Mouse (Mus musculus) stomach, postnatal 0 days (tissue): ENCODE measurements around the gene Znhit6. TPM values are rescaled to one million over a fixed set of nuclear protein-coding genes. Genes with fewer than 3 reads are reported as not detected.

ENCODE experiments used
- ATAC-seq: fragments of 200-750 bp; cut with Nextera tagmentation; 2 replicates; pipeline ENCODE4 v1.8.0; 2017; ENCODE audit not compliant: low FRiP score, low TSS enrichment
- DNase-seq: peaks from one replicate; pipeline ENCODE4 v3.0.0-alpha.2; 2016; ENCODE audit warnings: low spot score
- H3K27ac ChIP-seq: fragments of 300-500 bp; sonication (generic); replicated peaks from 2 replicates; pipeline ENCODE4 v1.5.1; 2014; ENCODE audit warnings: mild to moderate bottlenecking, control low read depth
- H3K27me3 ChIP-seq: fragments of 300-500 bp; sonication (generic); 2 replicates; pipeline ENCODE4 v1.6.1; 2014; ENCODE audit warnings: low read length; ENCODE audit not compliant: control insufficient read depth, insufficient read depth
- H3K36me3 ChIP-seq: fragments of 300-500 bp; sonication (generic); 2 replicates; pipeline ENCODE4 v1.6.1; 2014; ENCODE audit warnings: low read length, mixed read lengths; ENCODE audit not compliant: control insufficient read depth, insufficient read depth
- H3K4me1 ChIP-seq: fragments of 300-500 bp; sonication (generic); replicated peaks from 2 replicates; pipeline ENCODE4 v1.6.1; 2014; ENCODE audit warnings: antibody characterized with exemption; ENCODE audit not compliant: control insufficient read depth, insufficient read depth
- H3K4me2 ChIP-seq: fragments of 300-500 bp; sonication (generic); replicated peaks from 2 replicates; pipeline ENCODE4 v1.6.1; 2014; ENCODE audit warnings: low read depth, mild to moderate bottlenecking, control low read depth, moderate library complexity
- H3K4me3 ChIP-seq: fragments of 300-500 bp; sonication (generic); 2 replicates; pipeline ENCODE4 v1.5.1; 2014; ENCODE audit warnings: low read depth, low read length, control low read depth
- H3K9ac ChIP-seq: fragments of 300-500 bp; sonication (generic); 2 replicates; pipeline ENCODE4 v1.6.1; 2014; ENCODE audit warnings: mild to moderate bottlenecking, low read length, control low read depth, mixed read lengths
- H3K9me3 ChIP-seq: fragments of 300-500 bp; sonication (generic); 2 replicates; pipeline ENCODE4 v1.6.1; 2016; ENCODE audit warnings: low read length; ENCODE audit not compliant: control insufficient read depth
- CTCF ChIP-seq: IDR thresholded peaks from 2 replicates; pipeline ENCODE4 v1.5.1; 2016; ENCODE audit warnings: antibody characterized with exemption, low read depth, mild to moderate bottlenecking, moderate library complexity
- EP300 ChIP-seq: optimal IDR thresholded peaks from 2 replicates; pipeline ENCODE3; 2016; ENCODE audit warnings: antibody characterized with exemption
- WGBS: fragments of 180-500 bp; shearing (Covaris S2); extraction: QIAGEN DNeasy Blood & Tissue Kit; methylation state at CpG from one replicate; pipeline ENCODE4 v1.1.7; 2014; 5-methylcytosine and 5-hydroxymethylcytosine counted together
- polyA plus RNA-seq: library from polyadenylated mRNA; unstranded; fragments of >200 nt; fragmentation: Nextera tagmentation; extraction: Ambion mirVana; gene quantifications from 2 replicates; pipeline ENCODE4 v1.2.1, GENCODE M21; 2015

Znhit6 gene
- polyA plus RNA-seq, 1 experiment from 2014 or later: 17.5 TPM

DNA sequence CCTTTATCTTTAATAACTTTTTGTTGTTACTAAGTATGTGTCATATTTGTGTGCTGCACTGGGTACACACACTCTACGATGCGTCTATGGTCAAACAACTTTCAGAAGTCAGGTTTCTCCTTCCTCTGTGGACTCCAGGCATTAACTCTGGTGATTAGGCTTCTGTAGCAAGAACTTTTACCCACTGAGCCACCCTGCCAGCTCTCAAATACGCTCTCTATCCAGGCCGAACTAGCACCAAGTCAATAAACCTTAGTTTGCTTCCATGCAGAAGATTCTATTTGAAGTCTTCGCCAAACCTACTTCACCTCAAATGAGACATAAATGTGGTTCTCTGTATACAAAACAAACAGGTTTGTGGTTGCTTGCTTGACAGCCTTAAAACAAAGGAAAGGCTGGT lies 16.3 kb upstream of the Znhit6 start:
- Histone ChIP-seq H3K9me3 (no peaks in the 10 kb centered on the region), H3K9ac (no peak overlapping the region), H3K4me3 (no peak overlapping the region), H3K36me3 (no peaks in the 10 kb centered on the region), H3K4me2 (no peak overlapping the region), H3K4me1 (no peaks in the 10 kb centered on the region), H3K27me3 (no peaks in the 10 kb centered on the region), H3K27ac (no peak overlapping the region)
- no peak for ATAC-seq
- no peak for DNase-seq
- TF ChIP-seq CTCF (no peak), EP300 (no peak)
- 83% methylated on average over 5 of the region's 5 CpGs for WGBS

DNA sequence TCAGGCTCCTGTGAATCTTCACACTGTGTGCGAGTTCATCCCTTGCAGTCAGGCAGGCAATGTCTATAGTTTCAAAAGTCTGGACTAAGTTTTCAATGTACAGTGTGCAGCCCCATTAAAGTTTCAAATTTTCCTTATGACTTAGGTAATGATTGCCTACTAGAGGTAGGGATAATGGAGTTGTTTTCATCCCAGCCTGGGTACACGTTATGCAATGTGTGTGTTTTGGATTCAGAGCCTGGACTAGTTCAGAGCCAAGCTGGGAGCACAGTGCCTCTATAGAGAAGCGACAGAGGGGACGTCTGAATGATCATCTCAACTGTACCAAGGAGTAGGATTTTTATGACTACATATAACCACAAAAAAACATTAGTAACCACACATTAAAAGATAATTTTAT lies 15.9 kb upstream of the Znhit6 start:
- Histone ChIP-seq H3K4me2 (no peak overlapping the region), H3K27ac (no peak overlapping the region), H3K4me3 (no peak overlapping the region), H3K27me3 (no peaks in the 10 kb centered on the region), H3K36me3 (no peaks in the 10 kb centered on the region), H3K9ac (no peak overlapping the region), H3K4me1 (no peaks in the 10 kb centered on the region), H3K9me3 (no peaks in the 10 kb centered on the region)
- no peak for TF ChIP-seq CTCF
- TF ChIP-seq EP300: no peak
- no peak for DNase-seq
- ATAC-seq: no peak
- 80% methylated on average over 4 of the region's 4 CpGs for WGBS

DNA sequence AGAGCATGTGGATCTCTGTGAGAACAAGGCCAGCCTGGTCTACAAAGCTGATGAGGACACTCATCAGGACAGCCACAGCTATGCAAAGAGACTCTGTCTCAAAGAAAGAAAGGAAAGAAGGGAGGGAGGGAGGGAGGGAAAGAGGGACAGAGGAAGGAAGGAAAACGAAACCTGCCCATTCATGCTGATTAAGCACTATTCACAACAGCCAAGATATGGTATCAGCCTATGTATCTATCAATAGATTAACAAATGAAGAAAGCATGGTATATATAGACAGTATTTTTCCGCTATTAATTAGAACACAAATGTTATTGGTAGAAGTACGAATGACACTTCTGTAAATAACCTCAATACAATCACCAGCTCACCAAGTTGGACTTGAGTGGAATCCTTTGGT lies 1.5 kb upstream of the Znhit6 start:
- WGBS: 84% methylated on average over 3 of the region's 3 CpGs
- Histone ChIP-seq H3K4me3 (no peak overlapping the region), H3K27ac (no peak overlapping the region), H3K4me1 (peaks cover 3% of the 10 kb centered on the region), H3K9me3 (no peaks in the 10 kb centered on the region), H3K27me3 (no peaks in the 10 kb centered on the region), H3K4me2 (no peak overlapping the region), H3K36me3 (peaks cover 6% of the 10 kb centered on the region; the same call in 1 of the 2 replicates), H3K9ac (no peak overlapping the region)
- ATAC-seq: no peak
- TF ChIP-seq CTCF (no peak), EP300 (no peak)
- no peak for DNase-seq

DNA sequence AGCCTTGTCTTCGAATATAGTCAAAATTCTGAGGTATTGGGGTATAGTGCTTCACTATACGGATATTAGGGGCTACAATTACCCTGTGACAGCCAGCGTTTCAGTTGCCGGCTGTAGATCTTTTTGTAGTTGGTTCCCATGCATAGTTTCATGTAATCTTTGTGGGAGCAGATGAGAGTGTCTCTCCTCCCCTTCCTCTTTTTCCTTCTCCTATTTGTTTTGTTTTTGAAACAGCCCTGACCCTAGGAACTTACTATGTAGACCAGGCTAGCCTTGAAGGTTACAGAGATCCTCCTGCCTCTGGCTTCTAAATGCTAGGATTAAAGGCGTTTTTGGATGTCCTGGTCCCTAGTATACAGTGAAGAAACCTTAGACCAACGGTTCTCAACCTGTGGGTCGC lies 665 bp upstream of the Znhit6 start:
- Histone ChIP-seq H3K36me3 (peaks cover 6% of the 10 kb centered on the region; the same call in 1 of the 2 replicates), H3K27me3 (no peaks in the 10 kb centered on the region), H3K9ac (no peak overlapping the region), H3K9me3 (no peaks in the 10 kb centered on the region), H3K4me3 (no peak overlapping the region), H3K4me2 (no peak overlapping the region), H3K27ac (no peak overlapping the region), H3K4me1 (peaks cover 3% of the 10 kb centered on the region)
- DNase-seq (no peak), ATAC-seq (peak; percentile 22; the same call in 1 of the 2 replicates)
- TF ChIP-seq EP300 (no peak), CTCF (no peak)
- WGBS: 80% methylated on average over 7 of the region's 7 CpGs

DNA sequence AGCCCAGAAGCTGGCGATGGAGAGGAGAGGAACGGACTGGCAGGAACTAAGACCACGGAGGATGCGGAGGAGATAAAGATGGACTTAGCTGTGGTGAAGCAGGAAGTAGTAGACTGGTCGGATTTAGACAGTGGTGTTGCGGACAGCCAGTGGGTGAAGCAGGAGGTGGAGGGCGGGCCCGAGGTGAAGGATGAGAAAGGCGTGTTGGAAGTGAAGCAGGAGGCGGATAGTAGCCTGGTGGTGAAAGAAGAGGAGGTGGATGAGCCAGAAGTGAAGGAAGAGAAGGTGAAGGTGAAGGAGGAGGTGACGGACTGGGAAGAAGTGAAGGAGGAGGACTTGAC lies 447 bp downstream of the Znhit6 start:
- H3K4me2 ChIP-seq: peak overlapping the region; percentile 77
- peak overlapping the region; percentile 36; the same call in 1 of the 2 replicates for H3K27ac ChIP-seq
- H3K36me3 ChIP-seq: peaks cover 6% of the 10 kb centered on the region; the same call in 1 of the 2 replicates
- H3K4me1 ChIP-seq: peaks cover 3% of the 10 kb centered on the region
- peak overlapping the region; percentile 64 for H3K9ac ChIP-seq
- no peak for TF ChIP-seq CTCF
- TF ChIP-seq EP300: no peak
- H3K27me3 ChIP-seq: no peaks in the 10 kb centered on the region
- DNase-seq (no peak), ATAC-seq (no peak; the same call in 1 of the 2 replicates)
- no peaks in the 10 kb centered on the region for H3K9me3 ChIP-seq
- peak overlapping the region; percentile 75 for H3K4me3 ChIP-seq
- under 1% methylated on average over 11 of the region's 11 CpGs for WGBS

DNA sequence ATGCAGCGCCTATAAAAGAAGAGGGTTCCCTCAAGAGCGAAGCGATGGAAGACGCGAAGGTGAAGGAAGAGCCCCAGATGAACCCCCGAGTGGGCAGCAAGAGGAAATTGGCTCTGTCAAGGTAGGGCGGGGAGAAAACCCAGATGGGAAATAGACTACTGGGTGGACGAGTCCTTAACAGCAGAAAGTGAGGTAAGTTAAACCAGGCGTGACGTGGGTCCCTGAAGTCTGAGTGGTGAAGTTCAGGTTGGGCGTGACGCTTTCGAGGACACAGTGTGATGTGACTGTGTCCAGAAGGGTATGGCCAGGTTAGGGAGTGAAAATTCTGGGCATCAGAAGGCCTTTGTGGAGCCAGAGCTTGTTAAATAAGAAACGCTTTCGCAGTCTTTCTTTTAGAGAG lies 871 bp downstream of the Znhit6 start:
- Histone ChIP-seq H3K27ac (no peak overlapping the region), H3K4me2 (peak overlapping the region; percentile 77), H3K4me3 (peak overlapping the region; percentile 75), H3K9me3 (no peaks in the 10 kb centered on the region), H3K9ac (peak overlapping the region; percentile 64), H3K27me3 (no peaks in the 10 kb centered on the region), H3K36me3 (peaks cover 6% of the 10 kb centered on the region; the same call in 1 of the 2 replicates), H3K4me1 (peaks cover 3% of the 10 kb centered on the region)
- DNase-seq: no peak
- ATAC-seq: peak; percentile 48; the same call in 1 of the 2 replicates
- WGBS: 26% methylated on average over 15 of the region's 15 CpGs
- TF ChIP-seq CTCF (no peak), EP300 (no peak)
